Mouse (Mus musculus): ENCODE data around the gene Sepsecs. TPM values are rescaled to one million over a fixed set of nuclear protein-coding genes. Genes with fewer than 3 reads are reported as not detected.

Sepsecs gene
- polyA plus RNA-seq, 1 experiment: 9.9 TPM

GRCm38 (mm10) chr5:52657957-52658356 lies 11.6 kb downstream of the Sepsecs start:
- Histone ChIP-seq H3K4me3 (replicated peaks; ENCODE audit: insufficient read depth, low read depth, low read length) (no peak overlapping the region), H3K4me1 (ENCODE audit: control insufficient read depth, insufficient read depth, low read length) (no peaks in the 10 kb centered on the region), H3K27me3 (ENCODE audit: control insufficient read depth, insufficient read depth, low read length) (no peaks in the 10 kb centered on the region), H3K27ac (ENCODE audit: insufficient read depth, low read length) (no peak overlapping the region)
- TF ChIP-seq POLR2A (IDR thresholded peaks at IDR 0.05; ENCODE audit: borderline replicate concordance, insufficient read depth, low read length) (no peak), CTCF (IDR thresholded peaks at IDR 0.05; ENCODE audit: borderline replicate concordance, insufficient read depth, low read depth, low read length) (no peak)
- 77% methylated on average over 4 of the region's 4 CpGs for WGBS
- DNase-seq: no peak

GRCm38 (mm10) chr5:52657336-52657735 lies 12.2 kb downstream of the Sepsecs start:
- Histone ChIP-seq H3K4me1 (ENCODE audit: control insufficient read depth, insufficient read depth, low read length) (no peaks in the 10 kb centered on the region), H3K27ac (ENCODE audit: insufficient read depth, low read length) (no peak overlapping the region), H3K27me3 (ENCODE audit: control insufficient read depth, insufficient read depth, low read length) (no peaks in the 10 kb centered on the region), H3K4me3 (replicated peaks; ENCODE audit: insufficient read depth, low read depth, low read length) (no peak overlapping the region)
- TF ChIP-seq CTCF (IDR thresholded peaks at IDR 0.05; ENCODE audit: borderline replicate concordance, insufficient read depth, low read depth, low read length) (no peak), POLR2A (IDR thresholded peaks at IDR 0.05; ENCODE audit: borderline replicate concordance, insufficient read depth, low read length) (no peak)
- 93% methylated on average over 5 of the region's 5 CpGs for WGBS
- no peak for DNase-seq

- peak; percentile 19 to 23 for DNase-seq
- no peak for TF ChIP-seq POLR2A (IDR thresholded peaks at IDR 0.05; ENCODE audit: borderline replicate concordance, insufficient read depth, low read length)
- no peak for TF ChIP-seq CTCF (IDR thresholded peaks at IDR 0.05; ENCODE audit: borderline replicate concordance, insufficient read depth, low read depth, low read length)
- no peak overlapping the region for H3K27ac ChIP-seq (ENCODE audit: insufficient read depth, low read length)
- 65% methylated on average over 8 of the region's 8 CpGs for WGBS
- no peak overlapping the region for H3K4me3 ChIP-seq (replicated peaks; ENCODE audit: insufficient read depth, low read depth, low read length)
- H3K4me1 ChIP-seq (ENCODE audit: control insufficient read depth, insufficient read depth, low read length): no peaks in the 10 kb centered on the region
- H3K27me3 ChIP-seq (ENCODE audit: control insufficient read depth, insufficient read depth, low read length): no peaks in the 10 kb centered on the region
Measured at GRCm38 (mm10) chr5:52655992-52656391, 13.5 kb downstream of the Sepsecs start.

GRCm38 (mm10) chr5:52654961-52655360 lies 14.5 kb downstream of the Sepsecs start:
- no peak for TF ChIP-seq CTCF (IDR thresholded peaks at IDR 0.05; ENCODE audit: borderline replicate concordance, insufficient read depth, low read depth, low read length)
- 97% methylated on average over 5 of the region's 5 CpGs for WGBS
- Histone ChIP-seq H3K27ac (ENCODE audit: insufficient read depth, low read length) (no peak overlapping the region), H3K27me3 (ENCODE audit: control insufficient read depth, insufficient read depth, low read length) (no peaks in the 10 kb centered on the region), H3K4me3 (replicated peaks; ENCODE audit: insufficient read depth, low read depth, low read length) (no peak overlapping the region), H3K4me1 (ENCODE audit: control insufficient read depth, insufficient read depth, low read length) (no peaks in the 10 kb centered on the region)
- DNase-seq: no peak

- no peak for DNase-seq
- 96% methylated on average over 7 of the region's 7 CpGs for WGBS
- no peaks in the 10 kb centered on the region for H3K27me3 ChIP-seq (ENCODE audit: control insufficient read depth, insufficient read depth, low read length)
- no peak for TF ChIP-seq CTCF (IDR thresholded peaks at IDR 0.05; ENCODE audit: borderline replicate concordance, insufficient read depth, low read depth, low read length)
- TF ChIP-seq POLR2A (IDR thresholded peaks at IDR 0.05; ENCODE audit: borderline replicate concordance, insufficient read depth, low read length): no peak
- H3K4me3 ChIP-seq (replicated peaks; ENCODE audit: insufficient read depth, low read depth, low read length): no peak overlapping the region
- H3K27ac ChIP-seq (ENCODE audit: insufficient read depth, low read length): no peak overlapping the region
- H3K4me1 ChIP-seq (ENCODE audit: control insufficient read depth, insufficient read depth, low read length): no peaks in the 10 kb centered on the region
Measured at GRCm38 (mm10) chr5:52652606-52653005, 16.9 kb downstream of the Sepsecs start.

- H3K27ac ChIP-seq (ENCODE audit: insufficient read depth, low read length): no peak overlapping the region
- TF ChIP-seq POLR2A (IDR thresholded peaks at IDR 0.05; ENCODE audit: borderline replicate concordance, insufficient read depth, low read length) (no peak), CTCF (IDR thresholded peaks at IDR 0.05; ENCODE audit: borderline replicate concordance, insufficient read depth, low read depth, low read length) (no peak)
- WGBS: 92% methylated on average over 1 of the region's 1 CpGs
Measured at GRCm38 (mm10) chr5:52652086-52652485, 17.4 kb downstream of the Sepsecs start.

GRCm38 (mm10) chr5:52643947-52644840 lies 25.3 kb downstream of the Sepsecs start:
- TF ChIP-seq CTCF (IDR thresholded peaks at IDR 0.05; ENCODE audit: borderline replicate concordance, insufficient read depth, low read depth, low read length): no peak
- no peak for TF ChIP-seq POLR2A (IDR thresholded peaks at IDR 0.05; ENCODE audit: borderline replicate concordance, insufficient read depth, low read length)
- 69% methylated on average over 9 of the region's 9 CpGs for WGBS
- Histone ChIP-seq H3K27ac (ENCODE audit: insufficient read depth, low read length) (no peak overlapping the region), H3K4me1 (ENCODE audit: control insufficient read depth, insufficient read depth, low read length) (no peaks in the 10 kb centered on the region), H3K4me3 (replicated peaks; ENCODE audit: insufficient read depth, low read depth, low read length) (no peak overlapping the region), H3K27me3 (ENCODE audit: control insufficient read depth, insufficient read depth, low read length) (no peaks in the 10 kb centered on the region)
- no peak for DNase-seq

More at GRCm38 (mm10) chr5:52652086-52652485, 17.4 kb downstream of the Sepsecs start:
- Histone ChIP-seq H3K4me3 (replicated peaks; ENCODE audit: insufficient read depth, low read depth, low read length) (no peak overlapping the region), H3K27me3 (ENCODE audit: control insufficient read depth, insufficient read depth, low read length) (no peaks in the 10 kb centered on the region), H3K4me1 (ENCODE audit: control insufficient read depth, insufficient read depth, low read length) (no peaks in the 10 kb centered on the region)
- DNase-seq: no peak

- 91% methylated on average over 6 of the region's 6 CpGs for WGBS
- Histone ChIP-seq H3K27ac (ENCODE audit: insufficient read depth, low read length) (no peak overlapping the region), H3K4me1 (ENCODE audit: control insufficient read depth, insufficient read depth, low read length) (no peaks in the 10 kb centered on the region), H3K27me3 (ENCODE audit: control insufficient read depth, insufficient read depth, low read length) (no peaks in the 10 kb centered on the region), H3K4me3 (replicated peaks; ENCODE audit: insufficient read depth, low read depth, low read length) (no peak overlapping the region)
- DNase-seq: no peak
- TF ChIP-seq CTCF (IDR thresholded peaks at IDR 0.05; ENCODE audit: borderline replicate concordance, insufficient read depth, low read depth, low read length): no peak
- no peak for TF ChIP-seq POLR2A (IDR thresholded peaks at IDR 0.05; ENCODE audit: borderline replicate concordance, insufficient read depth, low read length)
Measured at GRCm38 (mm10) chr5:52641736-52642135, 27.8 kb downstream of the Sepsecs start.

Measured in cerebellum, adult 2 months (tissue).